Mouse (Mus musculus) hindbrain, embryonic 14.5 days (tissue): ENCODE results near the gene Xaf1. TPM values are rescaled to one million over a fixed set of nuclear protein-coding genes. Genes with fewer than 3 reads are reported as not detected.
"Not testable (repeated sequence)": the region's sequence is repeated elsewhere in the genome, so short reads cannot be mapped to it uniquely, and the experiment has no call there.

Experiments
- ATAC-seq: fragments of 200-750 bp; cut with Nextera tagmentation; 2 replicates; pipeline ENCODE4 v1.8.0; 2017; ENCODE audit warnings: moderate number of reproducible peaks, mild to moderate bottlenecking, moderate TSS enrichment, moderate library complexity; ENCODE audit not compliant: low FRiP score
- DNase-seq: peaks from one replicate; pipeline ENCODE4 v3.0.0-alpha.2; 2015; ENCODE audit warnings: low spot score
- H3K27ac ChIP-seq: fragments of 300-500 bp; sonication (generic); 2 replicates; pipeline ENCODE4 v1.5.1; 2014; ENCODE audit warnings: mild to moderate bottlenecking, moderate library complexity
- H3K27me3 ChIP-seq: fragments of 300-500 bp; sonication (generic); 2 replicates; pipeline ENCODE4 v1.6.1; 2014; ENCODE audit warnings: mild to moderate bottlenecking, low read length, mixed read lengths; ENCODE audit not compliant: control insufficient read depth, insufficient read depth
- H3K36me3 ChIP-seq: fragments of 300-500 bp; sonication (generic); replicated peaks from 2 replicates; pipeline ENCODE4 v1.6.1; 2014; ENCODE audit not compliant: control insufficient read depth, insufficient read depth
- H3K4me1 ChIP-seq: fragments of 300-500 bp; sonication (generic); replicated peaks from 2 replicates; pipeline ENCODE4 v1.6.1; 2014; ENCODE audit warnings: antibody characterized with exemption, low read length, mixed read lengths; ENCODE audit not compliant: control insufficient read depth, insufficient read depth
- H3K4me2 ChIP-seq: fragments of 300-500 bp; sonication (generic); replicated peaks from 2 replicates; pipeline ENCODE4 v1.6.1; 2014; ENCODE audit warnings: mild to moderate bottlenecking, moderate library complexity
- H3K4me3 ChIP-seq: fragments of 300-500 bp; sonication (generic); replicated peaks from 2 replicates; pipeline ENCODE4 v1.5.1; 2014; ENCODE audit warnings: mild to moderate bottlenecking, low read length
- H3K9ac ChIP-seq: fragments of 300-500 bp; sonication (generic); 2 replicates; pipeline ENCODE4 v1.6.1; 2014
- H3K9me3 ChIP-seq: fragments of 300-500 bp; sonication (generic); 2 replicates; pipeline ENCODE4 v1.6.1; 2016; ENCODE audit warnings: low read length; ENCODE audit not compliant: control insufficient read depth
- WGBS: fragments of 180-500 bp; shearing (Covaris S2); extraction: QIAGEN DNeasy Blood & Tissue Kit; methylation state at CpG from one replicate; pipeline ENCODE4 v1.1.7; 2014; 5-methylcytosine and 5-hydroxymethylcytosine counted together
- polyA plus RNA-seq: library from polyadenylated mRNA; unstranded; fragments of >200 nt; fragmentation: Nextera tagmentation; extraction: Ambion mirVana; gene quantifications from 2 replicates; pipeline ENCODE4 v1.2.1, GENCODE M21; 2014

Xaf1 gene
- polyA plus RNA-seq, 1 experiment from 2014 or later, result 3.3 TPM

DNA sequence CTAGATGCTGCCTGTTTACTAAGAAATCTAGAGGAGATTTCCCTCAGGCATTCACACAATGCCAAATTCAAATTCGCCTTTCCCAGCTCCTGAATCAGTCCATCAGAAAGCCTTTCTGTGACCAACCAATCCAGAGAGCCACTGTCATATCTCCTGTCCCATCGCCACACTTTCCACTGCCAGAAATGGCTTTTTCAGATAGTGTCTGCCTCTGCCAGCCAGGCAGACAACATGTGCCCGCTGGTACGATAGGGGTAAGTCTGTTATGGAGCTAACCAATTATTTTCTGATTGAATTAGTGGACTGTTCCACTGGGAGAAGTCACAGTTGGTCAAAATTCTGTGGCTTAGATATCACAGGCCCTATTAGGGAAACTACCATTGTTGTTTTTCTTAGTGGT is 33.2 kb downstream of the Xaf1 start:
- 78% methylated on average over 4 of the region's 4 CpGs for WGBS
- no peaks in the 10 kb centered on the region for H3K27me3 ChIP-seq
- H3K27ac ChIP-seq, result no peak overlapping the region
- H3K9ac ChIP-seq, result no peak overlapping the region
- no peaks in the 10 kb centered on the region for H3K36me3 ChIP-seq
- H3K9me3 ChIP-seq, result no peaks in the 10 kb centered on the region
- ATAC-seq (no peak), DNase-seq (no peak)
- no peak overlapping the region for H3K4me3 ChIP-seq
- H3K4me2 ChIP-seq, result no peak overlapping the region
- peaks cover 7% of the 10 kb centered on the region; the same call in 1 of the 2 replicates for H3K4me1 ChIP-seq

DNA sequence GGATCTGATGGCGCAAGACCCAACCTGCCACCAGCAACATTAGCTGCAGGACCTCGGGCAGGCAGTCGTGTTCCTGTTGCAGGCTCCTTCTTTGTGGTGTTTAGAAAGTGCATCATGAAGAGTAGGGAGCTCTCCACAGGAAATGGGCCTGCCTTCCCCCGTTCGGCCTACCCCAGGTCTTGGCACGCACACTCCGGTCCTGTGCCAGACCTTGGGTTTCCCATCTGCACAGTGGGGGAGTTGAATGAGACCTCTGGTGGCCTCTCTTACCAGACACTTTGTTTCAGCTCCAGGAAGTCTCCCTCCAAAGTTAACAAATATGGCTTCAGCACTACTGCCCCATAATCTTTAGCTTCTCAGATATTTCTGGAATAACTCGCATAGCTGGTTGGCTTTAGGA is 35.3 kb downstream of the Xaf1 start:
- Histone ChIP-seq H3K9ac (no peak overlapping the region), H3K4me3 (no peak overlapping the region), H3K4me2 (no peak overlapping the region), H3K9me3 (no peaks in the 10 kb centered on the region), H3K4me1 (peaks cover 7% of the 10 kb centered on the region; the same call in 1 of the 2 replicates), H3K27ac (no peak overlapping the region), H3K36me3 (no peaks in the 10 kb centered on the region), H3K27me3 (no peaks in the 10 kb centered on the region)
- ATAC-seq (no peak), DNase-seq (no peak)
- WGBS, result 82% methylated on average over 8 of the region's 8 CpGs

DNA sequence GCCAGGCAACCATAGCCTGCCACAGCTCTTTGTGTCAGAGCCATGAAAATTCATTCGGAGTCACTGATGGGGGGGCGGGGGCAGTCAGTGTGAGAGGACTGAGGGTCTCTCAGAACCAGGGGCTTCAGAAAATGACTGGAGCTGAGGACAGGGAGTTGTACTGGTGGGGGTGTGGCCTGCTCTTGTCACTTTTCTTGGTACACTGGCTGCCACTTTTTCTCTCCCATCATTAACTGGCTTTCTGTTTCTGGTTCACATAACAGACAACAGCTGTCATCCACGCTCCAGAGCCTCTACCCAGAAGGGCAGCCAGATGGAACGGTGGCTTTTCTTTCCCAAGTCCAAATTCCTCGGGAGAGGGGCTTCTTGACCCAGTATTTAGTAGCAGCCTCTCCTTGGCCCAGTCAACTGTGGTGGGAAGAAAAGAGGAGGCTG is 37.0 kb downstream of the Xaf1 start:
- peaks cover 11% of the 10 kb centered on the region; the same call in 1 of the 2 replicates for H3K4me1 ChIP-seq
- H3K4me3 ChIP-seq, result no peak overlapping the region
- no peaks in the 10 kb centered on the region for H3K36me3 ChIP-seq
- H3K9ac ChIP-seq, result no peak overlapping the region
- no peak overlapping the region for H3K4me2 ChIP-seq
- peak; percentile 24; the same call in 1 of the 2 replicates for ATAC-seq
- WGBS, result 6% methylated on average over 5 of the region's 5 CpGs
- no peak overlapping the region for H3K27ac ChIP-seq
- H3K9me3 ChIP-seq, result no peaks in the 10 kb centered on the region
- no peaks in the 10 kb centered on the region for H3K27me3 ChIP-seq
- no peak for DNase-seq

DNA sequence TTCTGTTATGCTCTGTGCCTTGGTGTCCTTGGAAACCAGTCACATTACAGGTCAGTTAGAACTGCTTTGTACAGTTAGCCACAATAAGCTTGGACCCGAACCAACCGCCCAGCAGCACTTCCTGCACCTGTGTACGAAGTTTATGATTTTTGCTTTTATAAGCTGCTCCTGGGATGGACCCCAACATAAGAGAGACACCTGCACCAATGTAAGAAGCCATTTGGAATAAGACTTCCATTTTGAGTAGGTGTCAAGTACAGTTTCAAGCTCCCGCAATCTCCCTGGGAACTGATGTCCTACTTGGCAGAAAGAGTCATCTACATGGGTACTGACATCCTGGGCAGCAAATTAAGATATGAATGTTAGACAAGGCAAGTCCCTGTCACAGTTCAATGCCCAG is 38.3 kb downstream of the Xaf1 start:
- ATAC-seq, result no peak

DNA sequence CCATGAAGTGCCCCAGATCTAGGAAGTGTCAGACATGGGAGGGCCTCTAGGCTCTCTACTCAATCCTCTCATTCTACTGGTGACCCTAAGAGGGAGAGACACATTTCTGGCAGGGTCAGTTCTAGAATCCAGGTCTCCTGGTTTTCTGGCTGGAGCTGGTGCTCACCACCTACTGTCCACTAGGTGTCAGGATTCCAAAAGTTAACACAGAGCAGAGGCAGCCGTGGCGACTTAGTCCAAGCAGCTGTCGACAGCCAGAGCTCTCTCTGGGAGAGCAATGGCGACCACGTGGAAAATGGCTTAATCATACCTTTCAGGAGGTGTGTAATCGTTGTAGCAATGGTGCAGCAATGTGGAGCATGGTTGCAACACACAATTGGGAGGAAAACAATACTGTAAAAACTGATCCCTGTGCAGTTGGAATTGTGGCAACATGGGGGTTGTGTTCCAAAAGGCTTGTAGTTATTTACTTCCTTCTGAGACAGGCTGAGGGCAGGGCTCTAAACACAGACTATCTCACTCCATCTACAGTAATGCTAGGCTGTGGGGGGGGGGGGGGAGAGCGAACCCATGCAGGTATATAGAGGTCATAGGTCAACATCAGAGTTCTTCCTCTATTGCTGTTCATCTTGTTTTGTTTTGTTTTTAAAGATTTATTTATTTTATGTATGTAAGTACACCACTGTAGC is 41.3 kb downstream of the Xaf1 start:
- WGBS, result 9% methylated on average over 7 of the region's 7 CpGs
- peak; percentile 77 for ATAC-seq

More for the DNA sequence above, 38.3 kb downstream of the Xaf1 start:
- Histone ChIP-seq H3K4me2 (no peak overlapping the region), H3K9me3 (no peaks in the 10 kb centered on the region), H3K9ac (no peak overlapping the region), H3K36me3 (no peaks in the 10 kb centered on the region), H3K27me3 (no peaks in the 10 kb centered on the region), H3K27ac (no peak overlapping the region), H3K4me1 (peaks cover 11% of the 10 kb centered on the region; the same call in 1 of the 2 replicates), H3K4me3 (no peak overlapping the region)
- DNase-seq, result no peak
- WGBS, result 78% methylated on average over 4 of the region's 4 CpGs

DNA sequence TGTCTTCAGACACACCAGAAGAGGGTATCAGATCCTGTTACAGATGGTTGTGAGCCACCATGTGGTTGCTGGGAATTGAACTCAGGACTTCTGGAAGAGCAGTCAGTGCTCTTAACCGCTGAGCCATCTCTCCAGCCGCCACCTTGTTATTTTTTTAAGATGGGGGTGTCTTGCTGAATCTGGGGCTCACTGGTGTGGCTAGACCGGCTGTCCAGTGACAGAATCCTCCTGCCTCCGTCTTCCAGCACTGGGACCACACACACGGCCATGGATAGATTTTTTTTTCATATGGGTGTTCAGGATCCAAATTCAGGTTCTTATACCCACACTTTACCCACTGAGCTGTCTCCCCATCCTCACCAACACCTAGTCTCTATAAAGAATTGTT is 41.8 kb downstream of the Xaf1 start:
- not testable (repeated sequence) for H3K27ac ChIP-seq, H3K36me3 ChIP-seq, H3K4me1 ChIP-seq, H3K27me3 ChIP-seq, H3K9me3 ChIP-seq, H3K4me2 ChIP-seq, H3K9ac ChIP-seq, H3K4me3 ChIP-seq, DNase-seq, ATAC-seq
- WGBS, result 89% methylated on average over 5 of the region's 5 CpGs

More for the DNA sequence above, 41.3 kb downstream of the Xaf1 start:
- Histone ChIP-seq H3K27ac (no peak overlapping the region), H3K4me3 (no peak overlapping the region), H3K4me1 (peaks cover 11% of the 10 kb centered on the region; the same call in 1 of the 2 replicates), H3K9ac (no peak overlapping the region), H3K36me3 (no peaks in the 10 kb centered on the region), H3K4me2 (peak overlapping the region; percentile 33), H3K9me3 (no peaks in the 10 kb centered on the region), H3K27me3 (no peaks in the 10 kb centered on the region)
- DNase-seq, result peak; percentile 83

DNA sequence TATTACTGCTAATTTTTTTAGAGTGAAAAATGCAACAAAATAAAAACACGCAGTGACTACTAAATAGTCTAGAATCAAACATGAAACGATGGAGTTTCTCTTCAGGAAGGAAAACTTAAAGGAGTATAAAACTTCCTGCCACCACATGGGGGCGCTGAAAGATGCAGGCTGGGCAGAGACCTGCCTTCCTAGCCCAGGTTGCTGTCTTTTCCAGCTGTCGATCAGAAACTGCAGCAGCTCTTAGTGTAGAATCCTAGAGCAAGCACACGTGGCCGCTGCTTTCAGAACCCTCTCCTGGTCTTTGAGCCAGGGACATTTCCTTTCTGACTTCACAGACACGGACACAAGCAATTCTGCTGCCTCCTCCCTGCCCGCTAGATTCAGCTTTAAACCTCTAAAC is 42.5 kb downstream of the Xaf1 start:
- Histone ChIP-seq H3K4me2 (no peak overlapping the region), H3K9ac (no peak overlapping the region), H3K27me3 (no peaks in the 10 kb centered on the region), H3K4me1 (0 out of 2 replicates have a peak, but pooled peaks cover 3% of the 10 kb centered on the region), H3K27ac (no peak overlapping the region), H3K4me3 (no peak overlapping the region), H3K36me3 (no peaks in the 10 kb centered on the region), H3K9me3 (no peaks in the 10 kb centered on the region)
- WGBS, result 28% methylated on average over 8 of the region's 8 CpGs
- ATAC-seq (no peak), DNase-seq (peak; percentile 64)

DNA sequence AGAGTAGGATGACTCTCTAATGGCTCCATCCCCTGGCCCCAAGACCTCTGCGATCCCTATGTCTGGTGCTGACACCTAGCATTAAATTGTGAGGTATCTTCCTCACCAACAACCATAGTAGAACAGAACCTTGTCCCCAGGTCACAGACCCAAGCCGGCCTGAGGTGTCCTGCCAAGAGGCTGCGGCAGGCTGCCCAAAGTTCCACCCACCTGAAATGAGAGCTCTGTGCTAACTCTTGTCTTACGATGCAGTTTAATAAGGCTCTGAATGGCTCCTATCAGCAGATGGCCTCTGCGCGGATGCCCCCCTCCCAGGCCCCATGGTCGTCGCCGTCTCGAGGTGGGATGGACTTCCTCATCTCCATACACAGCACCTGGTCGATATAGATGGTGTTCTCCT is 43.1 kb downstream of the Xaf1 start:
- Histone ChIP-seq H3K27me3 (no peaks in the 10 kb centered on the region), H3K27ac (no peak overlapping the region), H3K4me2 (no peak overlapping the region), H3K4me3 (no peak overlapping the region), H3K9me3 (no peaks in the 10 kb centered on the region), H3K9ac (no peak overlapping the region), H3K36me3 (no peaks in the 10 kb centered on the region), H3K4me1 (0 out of 2 replicates have a peak, but pooled peaks cover 3% of the 10 kb centered on the region)
- ATAC-seq (no peak), DNase-seq (no peak)
- 91% methylated on average over 11 of the region's 11 CpGs for WGBS

DNA sequence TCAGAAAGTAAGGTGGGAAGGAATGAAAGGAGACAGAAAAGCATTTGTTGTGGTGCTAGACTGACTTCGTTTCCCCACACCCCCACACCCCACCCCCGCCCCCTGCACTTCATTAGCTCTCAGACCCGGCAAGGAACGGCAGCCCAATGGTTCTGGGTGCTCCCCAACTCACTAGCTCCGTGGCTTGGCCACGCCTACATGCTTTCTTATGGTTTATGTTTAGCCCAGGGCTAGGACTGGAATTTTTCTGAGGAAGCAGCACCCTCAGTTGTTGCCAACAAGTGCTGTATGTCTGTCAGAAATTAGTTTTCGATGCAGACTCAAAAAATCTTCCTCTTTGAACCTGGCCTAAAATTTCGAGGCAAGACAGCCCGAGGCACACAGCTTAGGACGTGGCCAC is 47.1 kb downstream of the Xaf1 start:
- WGBS, result 77% methylated on average over 10 of the region's 10 CpGs
- no peak overlapping the region for H3K27ac ChIP-seq
- H3K4me2 ChIP-seq, result no peak overlapping the region
- H3K9me3 ChIP-seq, result no peaks in the 10 kb centered on the region
- H3K9ac ChIP-seq, result no peak overlapping the region
- no peaks in the 10 kb centered on the region for H3K27me3 ChIP-seq
- H3K36me3 ChIP-seq, result no peaks in the 10 kb centered on the region
- no peak overlapping the region for H3K4me3 ChIP-seq
- H3K4me1 ChIP-seq, result no peaks in the 10 kb centered on the region
- DNase-seq, result no peak
- ATAC-seq, result no peak
